Mouse (Mus musculus) lung, postnatal 0 days (tissue): Measurements from ENCODE around the gene Gtf3c2.

Experiments
- CTCF ChIP-seq: IDR thresholded peaks from 2 replicates; pipeline ENCODE4 v1.5.1; 2016; ENCODE audit warnings: antibody characterized with exemption, mild to moderate bottlenecking
- EP300 ChIP-seq: IDR thresholded peaks from 2 replicates; pipeline ENCODE4 v1.6.1; 2016; ENCODE audit warnings: antibody characterized with exemption, mild to moderate bottlenecking, control low read depth

DNA sequence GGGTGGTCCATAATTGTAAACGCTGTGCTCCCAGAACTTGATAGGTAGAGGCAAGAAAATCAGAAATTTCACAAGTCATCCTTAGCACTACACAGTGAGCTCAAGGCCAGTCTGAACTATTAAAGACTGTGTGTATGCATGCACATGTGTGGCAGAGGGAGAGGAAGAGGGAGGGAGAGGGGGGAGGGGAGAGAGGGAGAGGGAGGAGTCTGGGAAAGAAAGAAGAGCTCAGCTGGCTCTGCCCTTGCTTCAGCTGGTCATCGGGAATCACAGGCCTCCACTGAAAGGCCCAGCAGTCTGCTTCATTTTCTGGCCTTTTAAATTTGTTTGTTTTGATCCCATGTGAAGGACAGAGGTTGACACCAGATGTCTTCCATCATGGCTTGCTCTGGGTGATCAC, 56.5 kb downstream of the Gtf3c2 start:
- TF ChIP-seq EP300 = no peak
- no peak for TF ChIP-seq CTCF
